8 mouse cellular contexts compared by ENCODE assay signal in the genomic region with DNA sequence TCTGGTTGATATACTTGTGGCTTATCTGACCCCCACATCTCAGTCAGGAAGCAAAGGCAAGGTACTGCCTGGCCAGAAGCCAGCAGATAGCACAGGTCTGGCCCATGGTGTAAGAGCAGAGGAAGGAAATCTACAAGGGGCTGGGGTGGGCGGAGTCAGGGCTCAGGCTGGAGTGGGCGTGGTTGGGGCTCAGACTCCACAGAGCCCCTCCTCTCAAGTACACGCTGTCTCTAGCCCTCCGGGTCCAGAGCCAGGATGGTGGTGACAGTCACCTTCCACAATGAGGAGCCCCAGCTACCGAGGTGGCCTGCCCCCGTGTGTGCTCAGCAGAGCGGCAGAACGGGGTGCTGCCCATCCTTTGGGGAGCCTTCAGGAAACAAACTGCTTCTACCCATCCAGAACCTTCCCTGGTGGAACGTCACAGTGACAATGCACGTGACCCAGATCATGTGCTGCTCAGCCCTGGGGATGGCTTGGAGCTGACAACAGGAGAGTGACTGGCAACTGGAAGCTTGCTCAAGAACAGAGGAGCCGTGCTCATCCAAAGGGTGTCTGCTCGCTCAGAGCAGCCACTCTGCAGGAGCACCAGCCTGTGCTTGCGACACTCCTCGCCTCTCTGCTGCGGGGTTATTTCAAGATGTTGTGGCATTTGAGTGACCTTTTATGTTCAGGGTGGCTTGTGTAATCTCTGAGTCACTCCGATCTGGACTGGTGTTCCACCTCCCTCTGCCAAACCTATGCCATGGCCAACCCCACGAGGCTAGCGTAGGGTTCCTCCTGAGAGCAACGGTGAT. TPM values are rescaled to one million over a fixed set of nuclear protein-coding genes. Genes with fewer than 3 reads are reported as not detected.
A peak's percentile ranks its signal among the peaks of the same experiment; 100 is the strongest.
DNase-seq lines count a peak whose midpoint lies in the region; ATAC-seq and TF ChIP-seq lines count a peak whose summit lies in the region.

No protein-coding gene starts in this region.

- no peaks in the 10 kb centered on the region for H3K9me3 ChIP-seq in forebrain, embryonic 14.5 days (replicated peaks; ENCODE audit: control insufficient read depth, low read length)
- no peaks in the 10 kb centered on the region for H3K9me3 ChIP-seq in hindbrain, embryonic 11.5 days (ENCODE audit: control insufficient read depth, low read length)
- no peaks in the 10 kb centered on the region for H3K9me3 ChIP-seq in midbrain, embryonic 16.5 days (replicated peaks; ENCODE audit: control insufficient read depth, low read length, poor library complexity, severe bottlenecking)

- peak overlapping the region; percentile 72 for H3K27ac ChIP-seq in left cerebral cortex, adult 2 months
- H3K27ac ChIP-seq in forebrain, embryonic 14.5 days (ENCODE audit: low read depth, low read length) = no peak overlapping the region
- H3K27ac ChIP-seq in hindbrain, embryonic 11.5 days (ENCODE audit: low read depth, low read length) = no peak overlapping the region
- H3K27ac ChIP-seq in midbrain, embryonic 16.5 days (ENCODE audit: low read length) = no peak overlapping the region

- H3K4me1 ChIP-seq in forebrain, embryonic 14.5 days (ENCODE audit: control insufficient read depth, insufficient read depth, low read length) = peaks cover 3% of the 10 kb centered on the region; the same call in 1 of the 2 replicates
- H3K4me1 ChIP-seq in hindbrain, embryonic 11.5 days (replicated peaks; ENCODE audit: control insufficient read depth, insufficient read depth, low read length) = no peaks in the 10 kb centered on the region
- H3K4me1 ChIP-seq in midbrain, embryonic 16.5 days (ENCODE audit: control insufficient read depth, insufficient read depth, low read length) = peaks cover 6% of the 10 kb centered on the region; the same call in 1 of the 2 replicates

- intact Hi-C loops in left cerebral cortex, adult 2 months (cut with DNase I) = no loop called here
- intact Hi-C loops in left cerebral cortex, postnatal 4 days (cut with DNase I) = no loop called here

- H3K9ac ChIP-seq in forebrain, embryonic 14.5 days (ENCODE audit: low read length) = 0 out of 2 replicates have a peak overlapping the region, but pooled peaks have one; percentile 25
- no peak overlapping the region for H3K9ac ChIP-seq in hindbrain, embryonic 11.5 days (ENCODE audit: low read depth, low read length)
- no peak overlapping the region for H3K9ac ChIP-seq in midbrain, embryonic 16.5 days (ENCODE audit: low read depth, low read length)

- peak in 1 of 2 experiments; percentile 27 for DNase-seq in left cerebral cortex, adult 2 months (ENCODE audit: extremely low spot score in 1 of 2, low spot score in 2 of 2)
- DNase-seq in left cerebral cortex, postnatal 4 days = no peak
- DNase-seq in adrenal gland, postnatal 10 days = peak; percentile 79
- peak; percentile 62 for DNase-seq in forebrain, embryonic 14.5 days (ENCODE audit: low spot score)
- peak; percentile 77 for DNase-seq in hindbrain, embryonic 11.5 days (ENCODE audit: low spot score)
- DNase-seq in liver = peak; percentile 80
- peak; percentile 83 for DNase-seq in thymus, postnatal 14 days

- no peak overlapping the region for H3K4me3 ChIP-seq in left cerebral cortex, adult 2 months
- H3K4me3 ChIP-seq in forebrain, embryonic 14.5 days (ENCODE audit: low read depth, low read length) = peak overlapping the region; percentile 10; the same call in 1 of the 2 replicates
- H3K4me3 ChIP-seq in hindbrain, embryonic 11.5 days (ENCODE audit: low read depth, low read length) = no peak overlapping the region
- H3K4me3 ChIP-seq in midbrain, embryonic 16.5 days (ENCODE audit: low read depth, low read length) = 0 out of 2 replicates have a peak overlapping the region, but pooled peaks have one; percentile 1

- no peak for TF ChIP-seq CTCF in left cerebral cortex, adult 2 months (IDR thresholded peaks at IDR 0.05)

- ATAC-seq in forebrain, embryonic 14.5 days = peak; percentile 82
- ATAC-seq in hindbrain, embryonic 11.5 days (ENCODE audit: low FRiP score) = peak; percentile 81
- peak; percentile 64 for ATAC-seq in midbrain, embryonic 16.5 days

- peak overlapping the region; percentile 44 for H3K4me2 ChIP-seq in forebrain, embryonic 14.5 days (ENCODE audit: low read length)
- H3K4me2 ChIP-seq in hindbrain, embryonic 11.5 days (replicated peaks; ENCODE audit: low read depth, low read length) = peak overlapping the region; percentile 36
- peak overlapping the region; percentile 31 for H3K4me2 ChIP-seq in midbrain, embryonic 16.5 days (ENCODE audit: low read length)

- no peaks in the 10 kb centered on the region for H3K27me3 ChIP-seq in forebrain, embryonic 14.5 days (replicated peaks; ENCODE audit: control insufficient read depth, insufficient read depth, low read length)
- H3K27me3 ChIP-seq in hindbrain, embryonic 11.5 days (ENCODE audit: control insufficient read depth, insufficient read depth, low read length) = peaks cover 2% of the 10 kb centered on the region; the same call in 1 of the 2 replicates
- no peaks in the 10 kb centered on the region for H3K27me3 ChIP-seq in midbrain, embryonic 16.5 days (ENCODE audit: control insufficient read depth, insufficient read depth, low read depth, low read length)

- H3K36me3 ChIP-seq in forebrain, embryonic 14.5 days (ENCODE audit: control insufficient read depth, insufficient read depth, low read length) = no peaks in the 10 kb centered on the region
- H3K36me3 ChIP-seq in hindbrain, embryonic 11.5 days (ENCODE audit: control insufficient read depth, insufficient read depth, low read length) = no peaks in the 10 kb centered on the region
- H3K36me3 ChIP-seq in midbrain, embryonic 16.5 days (ENCODE audit: control insufficient read depth, insufficient read depth, low read length) = no peaks in the 10 kb centered on the region

- 40% methylated on average over 19 of the region's 19 CpGs for WGBS in forebrain, embryonic 14.5 days
- WGBS in hindbrain, embryonic 11.5 days = 36% methylated on average over 19 of the region's 19 CpGs
- WGBS in midbrain, embryonic 16.5 days = 36% methylated on average over 19 of the region's 19 CpGs

RNA-seq across cellular contexts. Expression of a gene that starts 9.3 kb away (rescaled TPM):
- 10 to 100 TPM; 16.2 to 16.5 TPM for total RNA-seq in left cerebral cortex, adult 2 months (2021)
- 1 to 10 TPM; 1.5 to 1.7 TPM for total RNA-seq in left cerebral cortex, postnatal 4 days (2021)
- total RNA-seq in adrenal gland, postnatal 10 days (2021) = 10 to 100 TPM; 42.9 to 72.4 TPM
- polyA plus RNA-seq in forebrain, embryonic 14.5 days (2014; fragmentation: Nextera tagmentation; extraction: Ambion mirVana) = 2.0 and 2.1 TPM in 2 replicates
- polyA plus RNA-seq in hindbrain, embryonic 11.5 days (2014; fragmentation: Nextera tagmentation; extraction: Ambion mirVana) = 2.1 and 2.6 TPM in 2 replicates
- 4.0 and 4.2 TPM in 2 replicates for polyA plus RNA-seq in midbrain, embryonic 16.5 days (2015; fragmentation: Nextera tagmentation; extraction: Ambion mirVana)

RNA-seq across cellular contexts. Expression of a gene that starts 15.4 kb away (rescaled TPM):
- 10 to 100 TPM; 19.7 to 21.5 TPM for total RNA-seq in left cerebral cortex, adult 2 months (2021)
- 10 to 100 TPM; 25.3 to 25.9 TPM for total RNA-seq in left cerebral cortex, postnatal 4 days (2021)
- 10 to 100 TPM; 35.9 to 46.7 TPM for total RNA-seq in adrenal gland, postnatal 10 days (2021)
- polyA plus RNA-seq in forebrain, embryonic 14.5 days (2014; fragmentation: Nextera tagmentation; extraction: Ambion mirVana) = 94.1 and 155 TPM in 2 replicates
- 178 and 182 TPM in 2 replicates for polyA plus RNA-seq in hindbrain, embryonic 11.5 days (2014; fragmentation: Nextera tagmentation; extraction: Ambion mirVana)
- polyA plus RNA-seq in midbrain, embryonic 16.5 days (2015; fragmentation: Nextera tagmentation; extraction: Ambion mirVana) = 41.7 and 44.1 TPM in 2 replicates

RNA-seq across cellular contexts. Expression of a gene that starts 40.5 kb away (rescaled TPM):
- 100 to 1,000 TPM; 131 to 151 TPM for total RNA-seq in left cerebral cortex, adult 2 months (2021)
- total RNA-seq in left cerebral cortex, postnatal 4 days (2021) = 10 to 100 TPM; 24.7 to 26.7 TPM
- 10 to 100 TPM; 21.7 to 25.4 TPM for total RNA-seq in adrenal gland, postnatal 10 days (2021)
- polyA plus RNA-seq in forebrain, embryonic 14.5 days (2014; fragmentation: Nextera tagmentation; extraction: Ambion mirVana) = 2.6 and 2.9 TPM in 2 replicates
- polyA plus RNA-seq in hindbrain, embryonic 11.5 days (2014; fragmentation: Nextera tagmentation; extraction: Ambion mirVana) = 1.2 and 1.4 TPM in 2 replicates
- 0.53 and 0.67 TPM in 2 replicates for polyA plus RNA-seq in midbrain, embryonic 16.5 days (2015; fragmentation: Nextera tagmentation; extraction: Ambion mirVana)

RNA-seq across cellular contexts. Expression of a gene that starts 45.6 kb away (rescaled TPM):
- 100 to 1,000 TPM; 144 to 157 TPM for total RNA-seq in left cerebral cortex, adult 2 months (2021)
- total RNA-seq in left cerebral cortex, postnatal 4 days (2021) = 100 to 1,000 TPM; 279 to 286 TPM
- 100 to 1,000 TPM; 210 to 252 TPM for total RNA-seq in adrenal gland, postnatal 10 days (2021)
- 61.7 and 65.4 TPM in 2 replicates for polyA plus RNA-seq in forebrain, embryonic 14.5 days (2014; fragmentation: Nextera tagmentation; extraction: Ambion mirVana)
- polyA plus RNA-seq in hindbrain, embryonic 11.5 days (2014; fragmentation: Nextera tagmentation; extraction: Ambion mirVana) = 50.8 and 76.5 TPM in 2 replicates
- 58.7 and 60.4 TPM in 2 replicates for polyA plus RNA-seq in midbrain, embryonic 16.5 days (2015; fragmentation: Nextera tagmentation; extraction: Ambion mirVana)

RNA-seq across cellular contexts. Expression of a gene that starts 49.5 kb away (rescaled TPM):
- 1 to 10 TPM; 1.1 to 1.2 TPM for total RNA-seq in left cerebral cortex, adult 2 months (2021)
- 1 to 10 TPM in 1 of 2 experiments, under 1 TPM in 1; 0.62 to 1.9 TPM for total RNA-seq in left cerebral cortex, postnatal 4 days (2021)
- 1 to 10 TPM; 3.9 to 5.5 TPM for total RNA-seq in adrenal gland, postnatal 10 days (2021)
- polyA plus RNA-seq in forebrain, embryonic 14.5 days (2014; fragmentation: Nextera tagmentation; extraction: Ambion mirVana) = 1.0 and 1.8 TPM in 2 replicates
- 4.3 and 7.0 TPM in 2 replicates for polyA plus RNA-seq in hindbrain, embryonic 11.5 days (2014; fragmentation: Nextera tagmentation; extraction: Ambion mirVana)
- polyA plus RNA-seq in midbrain, embryonic 16.5 days (2015; fragmentation: Nextera tagmentation; extraction: Ambion mirVana) = 0.73 and 1.2 TPM in 2 replicates

Comparison
In these comparisons a context has a peak if more than half of its experiments do, and no peak if none do; other contexts are left out.
1. RNA of a gene that starts 9.3 kb away (total RNA-seq): 42.9 to 72.4 TPM in adrenal gland, postnatal 10 days and 16.2 to 16.5 TPM in left cerebral cortex, adult 2 months; 1.5 to 1.7 TPM in left cerebral cortex, postnatal 4 days; every median in the first group is over 4 times any median in the second.
2. RNA of a gene that starts 40.5 kb away (total RNA-seq): 131 to 151 TPM in left cerebral cortex, adult 2 months; 24.7 to 26.7 TPM in left cerebral cortex, postnatal 4 days and 21.7 to 25.4 TPM in adrenal gland, postnatal 10 days; every median in the first group is over 4 times any median in the second.
3. H3K4me3 ChIP-seq: peak in forebrain, embryonic 14.5 days (single experiment) and midbrain, embryonic 16.5 days (single experiment); none in left cerebral cortex, adult 2 months (single experiment) and hindbrain, embryonic 11.5 days (single experiment).
4. Peak in every context shown above with its lines, with median percentiles within 50 percentile points of each other: ATAC-seq and H3K4me2 ChIP-seq.